Mouse (Mus musculus): ENCODE measurements around the gene Pepd.

- TF ChIP-seq MAFK (IDR thresholded peaks at IDR 0.05; ENCODE audit: insufficient read depth, low read depth, low read length): no peak
- TF ChIP-seq ZC3H11A (IDR thresholded peaks at IDR 0.05; ENCODE audit: borderline replicate concordance, low read depth, low read length): no peak
- TF ChIP-seq CHD2 (IDR thresholded peaks at IDR 0.05; ENCODE audit: low read depth, low read length): no peak
These were observed 5.8 kb downstream of the Pepd start for GRCm38 (mm10) chr7:34917998-34918397.

Measured in ES-E14 (cell line).